Mouse (Mus musculus): ENCODE results near the gene Csnk2a2.

The Csnk2a2 gene

DNA sequence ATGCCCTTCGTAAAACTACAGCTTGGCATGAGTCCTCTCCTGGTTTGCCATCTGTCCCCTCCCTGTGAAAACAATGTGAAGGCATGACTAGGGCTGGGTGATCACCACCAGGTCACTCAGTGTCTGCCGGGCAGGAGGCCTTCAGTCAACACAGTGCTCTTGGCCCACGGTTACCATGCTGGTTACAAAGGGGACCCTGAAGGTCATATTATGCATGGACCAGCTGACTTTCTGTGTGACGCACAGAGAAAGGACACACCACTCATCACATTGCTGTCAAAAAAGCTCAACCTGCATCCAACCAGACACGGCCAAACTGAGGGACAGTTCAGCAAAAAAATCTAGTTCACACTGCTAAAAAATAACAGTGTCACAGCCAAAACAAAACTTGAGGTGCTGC, at the start of gene Csnk2a2:
Gene Csnk2a2, minus strand, starts transcription at position 34 of the 400 bp plus-strand sequence.
- DNase-seq (ENCODE audit: low read depth): no peak

DNA sequence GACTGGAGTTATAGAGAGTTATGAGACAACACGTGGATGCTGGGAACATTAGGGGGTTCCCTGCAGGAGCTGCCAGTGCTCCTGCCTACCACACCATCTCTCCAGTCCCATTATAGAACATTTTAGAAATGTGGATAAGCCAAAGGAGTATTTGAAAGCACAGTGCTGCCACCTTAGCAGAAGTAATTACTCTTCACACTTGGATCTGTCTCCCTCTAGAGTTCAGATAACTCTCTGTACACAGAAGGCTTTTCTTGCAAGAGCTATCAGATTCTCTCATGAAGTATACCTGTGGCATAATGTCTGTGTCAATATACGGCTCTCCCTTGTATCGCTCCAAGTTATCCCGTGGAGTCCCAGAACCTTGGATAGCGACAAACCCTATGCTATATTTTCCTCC, 49.6 kb upstream of the Csnk2a2 start:
- no peak for DNase-seq (ENCODE audit: low read depth)

GRCm38 (mm10) chr8:95533584-95534387, 43.9 kb upstream of the Csnk2a2 start, which contains the start of gene Ccdc113:
Gene Ccdc113 (plus strand): TSS chr8:95534085.
- DNase-seq (ENCODE audit: low read depth): peak; percentile 46

DNA sequence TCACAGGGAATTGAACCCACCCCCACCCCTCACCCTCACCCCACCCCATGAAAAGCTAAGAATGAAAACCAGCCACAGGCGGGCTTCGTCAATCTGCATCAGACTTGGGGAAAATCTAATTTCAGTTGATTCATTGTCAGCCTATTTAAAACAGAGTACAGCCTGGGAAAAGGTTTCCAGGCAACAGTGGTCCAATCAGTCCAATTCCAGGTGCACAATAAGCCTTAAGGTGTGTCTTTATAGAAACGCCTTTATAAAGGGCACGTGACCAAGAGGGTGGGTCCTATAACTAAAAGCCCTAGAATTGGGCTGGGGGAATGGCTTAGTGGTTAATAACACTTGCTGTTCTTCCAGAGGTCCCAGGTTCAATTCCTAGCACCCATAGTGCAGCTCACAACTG, 42.4 kb upstream of the Csnk2a2 start:
- DNase-seq (ENCODE audit: low read depth): no peak

DNA sequence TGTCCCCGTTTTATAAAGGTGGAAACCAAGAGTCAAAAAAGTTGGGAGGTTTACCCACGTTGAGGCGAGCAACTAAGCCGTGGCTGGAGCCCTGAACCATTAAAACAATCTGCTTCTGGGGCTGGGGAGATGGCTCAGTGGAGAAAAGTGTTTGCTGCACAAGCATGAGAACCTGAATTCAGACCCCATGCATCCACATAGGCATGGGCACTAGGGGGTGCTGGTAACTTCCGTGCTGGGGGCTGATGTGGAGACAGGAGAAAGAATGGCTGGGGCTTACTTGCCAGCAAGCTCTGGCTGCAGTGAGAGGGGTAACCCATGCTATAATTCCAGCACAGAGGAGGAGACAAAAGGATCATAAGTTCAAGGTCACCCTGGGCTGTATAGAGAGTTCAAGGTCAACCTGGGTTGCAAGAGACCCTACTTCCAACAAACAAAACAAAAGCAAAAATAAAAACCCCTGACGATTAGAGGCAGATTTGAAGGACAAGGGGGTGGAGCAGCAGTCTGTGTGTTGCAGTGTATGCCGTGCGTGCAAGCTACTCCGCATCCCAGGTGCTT, 39.0 kb upstream of the Csnk2a2 start:
- no peak for DNase-seq (ENCODE audit: low read depth)

GRCm38 (mm10) chr8:95528194-95528593, 38.4 kb upstream of the Csnk2a2 start:
- DNase-seq (ENCODE audit: low read depth): no peak

GRCm38 (mm10) chr8:95523991-95524390, 34.2 kb upstream of the Csnk2a2 start:
- DNase-seq (ENCODE audit: low read depth): no peak

DNA sequence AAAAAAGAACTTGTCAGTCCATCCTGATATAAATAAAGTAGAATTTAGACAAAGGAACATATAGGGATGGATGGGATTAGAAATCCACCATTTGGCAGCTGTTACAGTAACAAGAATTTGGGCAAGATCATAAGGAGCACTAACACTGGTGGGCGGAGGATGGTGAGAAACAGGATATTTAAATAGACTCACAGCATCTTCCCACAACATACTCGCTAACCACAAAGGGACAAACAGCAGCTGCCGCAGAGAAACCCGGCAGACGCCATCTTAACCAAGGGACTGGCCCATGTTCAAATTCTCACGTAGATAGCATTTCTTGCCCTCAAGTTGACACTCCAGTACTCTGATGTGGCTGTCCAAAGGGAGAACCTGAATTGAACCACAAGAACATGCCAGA, 27.1 kb upstream of the Csnk2a2 start:
- no peak for DNase-seq (ENCODE audit: low read depth)

- DNase-seq (ENCODE audit: low read depth): no peak
Observed at GRCm38 (mm10) chr8:95513219-95513618, 23.4 kb upstream of the Csnk2a2 start.

- DNase-seq (ENCODE audit: low read depth): no peak
Observed at GRCm38 (mm10) chr8:95512257-95512656, 22.4 kb upstream of the Csnk2a2 start.

DNA sequence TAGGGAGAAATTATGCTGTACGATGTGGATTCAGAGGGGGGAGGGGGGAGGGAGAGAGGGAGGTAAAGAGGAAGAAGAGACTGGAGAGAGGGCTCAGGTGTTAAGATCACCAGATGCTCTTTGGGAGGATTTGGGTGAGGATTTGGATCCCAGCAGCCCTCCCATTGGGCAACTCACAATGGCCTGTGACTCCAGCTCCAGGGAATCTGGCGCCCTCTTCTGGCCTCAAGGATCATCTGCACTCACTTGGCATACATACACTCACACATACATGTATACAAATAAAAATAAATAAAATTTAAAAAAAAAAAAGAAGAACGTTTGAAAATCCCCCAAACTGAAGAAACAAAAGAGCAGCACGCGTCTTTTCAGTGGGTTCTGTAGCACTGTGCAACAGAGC, 16.4 kb upstream of the Csnk2a2 start:
- DNase-seq (ENCODE audit: low read depth): no peak

- no peak for DNase-seq (ENCODE audit: low read depth)
Observed at GRCm38 (mm10) chr8:95505606-95506005, 15.8 kb upstream of the Csnk2a2 start.

- DNase-seq (ENCODE audit: low read depth): no peak
Observed at GRCm38 (mm10) chr8:95504835-95505234, 15.0 kb upstream of the Csnk2a2 start.

- no peak for DNase-seq (ENCODE audit: low read depth)
Observed at GRCm38 (mm10) chr8:95502431-95502830, 12.6 kb upstream of the Csnk2a2 start.

- no peak for DNase-seq (ENCODE audit: low read depth)
Observed at GRCm38 (mm10) chr8:95500436-95500835, 10.6 kb upstream of the Csnk2a2 start.

- DNase-seq (ENCODE audit: low read depth): no peak
Observed at GRCm38 (mm10) chr8:95499266-95500064, 9.6 kb upstream of the Csnk2a2 start.

- DNase-seq (ENCODE audit: low read depth): no peak
Observed at GRCm38 (mm10) chr8:95497821-95498220, 8.0 kb upstream of the Csnk2a2 start.

DNA sequence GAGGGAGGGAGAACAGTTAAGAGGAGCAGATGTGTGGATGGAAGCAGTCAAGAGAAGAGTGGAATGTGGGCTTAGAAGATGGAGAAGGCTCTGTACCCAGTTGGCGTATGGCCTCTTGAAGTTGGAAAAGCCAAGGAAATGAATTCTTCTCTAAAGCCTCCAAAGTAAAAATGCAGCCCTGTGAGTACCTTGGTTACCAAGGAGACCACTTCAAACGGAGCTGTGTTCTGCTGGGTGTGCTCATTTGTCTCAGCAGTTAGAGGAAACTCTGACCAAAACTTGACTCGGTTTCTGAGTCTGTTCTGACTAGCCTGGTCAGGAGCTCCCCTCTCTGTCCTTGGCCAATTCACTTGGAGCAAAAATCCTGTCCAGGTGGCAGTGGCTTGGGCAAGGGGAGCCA, 6.6 kb upstream of the Csnk2a2 start:
- DNase-seq (ENCODE audit: low read depth): no peak

DNA sequence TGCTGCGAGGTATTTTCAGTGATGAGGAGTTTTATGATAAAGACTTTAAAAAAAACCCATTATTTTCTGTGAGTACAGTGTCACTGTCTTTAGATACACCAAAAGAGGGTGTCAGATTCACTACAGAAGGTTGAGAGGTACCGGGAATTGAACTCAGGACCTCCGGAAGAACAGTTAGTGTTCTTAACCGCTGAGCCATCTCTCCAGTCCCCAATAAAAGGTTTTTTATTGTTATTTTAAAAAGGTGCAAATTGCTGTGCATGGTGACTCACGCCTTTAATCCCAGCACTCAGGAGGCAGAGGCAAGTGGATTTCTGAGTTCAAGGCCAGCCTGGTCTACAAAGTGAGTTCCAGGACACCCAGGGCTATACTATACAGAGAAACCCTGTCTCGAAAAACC, 5.6 kb upstream of the Csnk2a2 start:
- no peak for DNase-seq (ENCODE audit: low read depth)

DNA sequence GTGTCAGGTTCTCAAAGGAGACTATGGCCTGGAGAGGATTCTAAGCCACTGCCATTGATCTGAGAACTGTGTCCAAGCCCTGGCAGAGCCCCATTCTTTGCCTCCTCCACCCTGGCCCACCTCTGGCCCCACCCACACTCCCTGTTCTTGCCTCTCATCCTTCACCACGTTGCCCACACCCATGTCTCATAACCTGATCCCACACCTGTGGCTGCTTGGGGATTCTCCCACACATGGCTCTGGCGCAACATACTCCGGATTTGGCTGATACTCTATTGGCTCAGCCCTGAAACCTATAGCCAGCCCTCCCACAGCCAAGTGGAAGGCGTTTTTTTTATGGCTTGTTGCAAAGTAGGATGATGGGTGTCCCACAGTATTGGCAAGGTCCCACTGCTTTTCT, 2.2 kb upstream of the Csnk2a2 start:
- DNase-seq (ENCODE audit: low read depth): no peak

DNA sequence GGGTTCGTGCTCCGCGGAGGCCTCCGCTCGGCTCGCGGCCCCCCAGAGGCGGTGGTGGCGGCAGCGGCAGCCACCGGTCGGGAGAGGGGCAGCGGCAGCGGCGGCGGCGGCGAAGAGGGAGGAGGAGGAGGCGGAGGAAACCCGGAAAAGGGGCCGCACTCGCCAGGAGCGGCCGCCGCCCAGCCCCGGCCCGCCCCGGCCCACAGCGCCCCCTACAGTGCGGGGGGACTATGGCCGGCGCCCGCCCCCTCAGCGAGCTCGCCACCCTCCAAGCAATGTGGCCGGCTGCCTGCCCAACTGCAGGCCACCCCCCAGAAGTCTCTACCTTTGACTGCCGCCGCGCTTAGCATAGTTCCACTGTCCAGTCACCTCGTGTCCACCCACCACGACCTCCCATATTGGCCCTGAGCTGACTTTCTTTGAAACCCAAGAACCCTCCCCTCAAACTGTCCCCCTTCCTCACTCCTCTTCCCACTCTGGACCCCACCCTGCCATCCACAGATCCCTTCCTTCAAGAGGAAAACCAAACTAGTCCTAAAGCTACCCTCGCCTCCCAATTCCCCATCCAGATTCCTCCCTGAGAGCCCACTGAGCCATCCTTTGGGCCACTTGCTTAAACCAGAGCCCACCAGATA, 1.0 kb downstream of the Csnk2a2 start:
- peak; percentile 88 for DNase-seq (ENCODE audit: low read depth)

All from induced T-regulatory cell, adult 2 months (primary cell).